Mouse (Mus musculus) lung, postnatal 0 days (tissue): Measurements from ENCODE around the gene Cep104. TPM values are rescaled to one million over a fixed set of nuclear protein-coding genes. Genes with fewer than 3 reads are reported as not detected.

Experiments
- ATAC-seq: fragments of 200-750 bp; cut with Nextera tagmentation; 2 replicates; pipeline ENCODE4 v1.8.0; 2017; ENCODE audit warnings: moderate library complexity
- DNase-seq: peaks from one replicate; pipeline ENCODE4 v3.0.0-alpha.2; 2016; ENCODE audit warnings: low spot score
- H3K27ac ChIP-seq: fragments of 300-500 bp; sonication (generic); 2 replicates; pipeline ENCODE4 v1.5.1; 2014; ENCODE audit warnings: antibody characterized with exemption, mild to moderate bottlenecking, low read length, mixed read lengths
- H3K27me3 ChIP-seq: fragments of 300-500 bp; sonication (generic); replicated peaks from 2 replicates; pipeline ENCODE4 v1.6.1; 2014; ENCODE audit warnings: low read length, mixed read lengths; ENCODE audit not compliant: insufficient read depth
- H3K36me3 ChIP-seq: fragments of 300-500 bp; sonication (generic); 2 replicates; pipeline ENCODE4 v1.6.1; 2014; ENCODE audit warnings: low read length, mixed read lengths; ENCODE audit not compliant: insufficient read depth
- H3K4me1 ChIP-seq: fragments of 300-500 bp; sonication (generic); 2 replicates; pipeline ENCODE4 v1.6.1; 2014; ENCODE audit warnings: antibody characterized with exemption, low read depth, low read length, mixed read lengths; ENCODE audit not compliant: insufficient read depth
- H3K4me2 ChIP-seq: fragments of 300-500 bp; sonication (generic); replicated peaks from 2 replicates; pipeline ENCODE4 v1.6.1; 2014; ENCODE audit warnings: low read depth, mild to moderate bottlenecking, low read length, moderate library complexity, mixed read lengths
- H3K4me3 ChIP-seq: fragments of 300-500 bp; sonication (generic); 2 replicates; pipeline ENCODE4 v1.5.1; 2014; ENCODE audit warnings: low read depth, low read length
- H3K9ac ChIP-seq: fragments of 300-500 bp; sonication (generic); replicated peaks from 2 replicates; pipeline ENCODE4 v1.6.1; 2014; ENCODE audit warnings: low read depth, mild to moderate bottlenecking
- H3K9me3 ChIP-seq: fragments of 300-500 bp; sonication (generic); 2 replicates; pipeline ENCODE4 v1.6.1; 2016; ENCODE audit warnings: low read length, mixed read lengths
- CTCF ChIP-seq: IDR thresholded peaks from 2 replicates; pipeline ENCODE4 v1.5.1; 2016; ENCODE audit warnings: antibody characterized with exemption, mild to moderate bottlenecking
- EP300 ChIP-seq: IDR thresholded peaks from 2 replicates; pipeline ENCODE4 v1.6.1; 2016; ENCODE audit warnings: antibody characterized with exemption, mild to moderate bottlenecking, control low read depth
- WGBS: fragments of 180-500 bp; shearing (Covaris S2); extraction: QIAGEN DNeasy Blood & Tissue Kit; methylation state at CpG from one replicate; pipeline ENCODE4 v1.1.7; 2014; 5-methylcytosine and 5-hydroxymethylcytosine counted together
- polyA plus RNA-seq: library from polyadenylated mRNA; unstranded; fragments of >200 nt; fragmentation: Nextera tagmentation; extraction: Ambion mirVana; gene quantifications from 2 replicates; pipeline ENCODE4 v1.2.1, GENCODE M21; 2015

Gene Cep104
- polyA plus RNA-seq, 1 experiment from 2014 or later, result 9.6 TPM

- WGBS, result 38% methylated on average over 4 of the region's 4 CpGs
These were observed 32.8 kb downstream of the Cep104 start for GRCm38 (mm10) chr4:154007759-154008158.

DNA sequence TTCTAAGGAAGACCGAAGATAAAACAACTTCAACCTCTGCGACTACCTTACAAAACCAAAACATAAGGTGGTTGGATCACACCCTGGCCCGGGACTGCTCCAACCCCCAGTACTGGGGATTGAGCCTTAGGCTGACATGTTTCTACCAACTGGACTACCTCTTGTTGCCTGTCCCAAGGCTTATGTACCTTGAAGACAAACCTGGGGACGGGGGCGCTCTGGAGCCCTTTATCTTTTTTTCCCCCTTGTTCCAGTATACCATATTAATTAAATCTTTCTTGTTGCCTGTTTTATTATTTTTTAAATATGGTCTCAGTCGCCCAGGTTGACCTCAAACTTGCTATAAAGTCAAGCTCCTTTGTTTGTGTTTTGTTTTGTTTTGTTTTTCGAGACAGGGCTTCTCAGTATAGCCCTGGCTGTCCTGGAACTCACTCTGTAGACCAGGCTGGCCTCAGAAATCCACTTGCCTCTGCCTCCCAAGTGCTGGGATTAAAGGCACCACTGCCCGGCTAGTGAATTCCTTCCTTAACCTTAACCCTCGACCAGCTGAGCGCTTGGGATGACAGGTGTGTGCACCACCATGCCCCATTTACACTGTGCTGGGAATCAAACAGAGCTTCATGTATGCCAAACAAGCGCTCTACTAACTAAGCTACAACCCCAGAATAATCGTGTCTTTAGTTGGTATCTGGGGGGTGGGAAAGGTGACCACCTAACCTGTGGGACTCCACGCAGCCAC is 36.1 kb downstream of the Cep104 start:
- DNase-seq (no peak), ATAC-seq (peak; percentile 27; the same call in 1 of the 2 replicates)
- H3K4me2 ChIP-seq, result peak overlapping the region; percentile 97
- H3K27ac ChIP-seq, result no peak overlapping the region; the same call in 1 of the 2 replicates
- H3K4me1 ChIP-seq, result peaks cover 9% of the 10 kb centered on the region; the same call in 1 of the 2 replicates
- no peaks in the 10 kb centered on the region for H3K9me3 ChIP-seq
- peak overlapping the region; percentile 35; the same call in 1 of the 2 replicates for H3K9ac ChIP-seq
- peak overlapping the region; percentile 97 for H3K4me3 ChIP-seq
- no peaks in the 10 kb centered on the region for H3K27me3 ChIP-seq
- H3K36me3 ChIP-seq, result peaks cover 5% of the 10 kb centered on the region; the same call in 1 of the 2 replicates
- WGBS, result 25% methylated on average over 13 of the region's 13 CpGs
- TF ChIP-seq EP300 (no peak), CTCF (no peak)

More at GRCm38 (mm10) chr4:154007759-154008158, 32.8 kb downstream of the Cep104 start:
- Histone ChIP-seq H3K4me2 (no peak overlapping the region), H3K9me3 (no peaks in the 10 kb centered on the region), H3K4me3 (no peak overlapping the region), H3K27ac (peak overlapping the region; percentile 59), H3K4me1 (peaks cover 7% of the 10 kb centered on the region; the same call in 1 of the 2 replicates), H3K9ac (no peak overlapping the region), H3K36me3 (0 out of 2 replicates have a peak, but pooled peaks cover 4% of the 10 kb centered on the region), H3K27me3 (no peaks in the 10 kb centered on the region)
- TF ChIP-seq CTCF (no peak), EP300 (no peak)
- DNase-seq (peak; percentile 75), ATAC-seq (peak; percentile 68)

DNA sequence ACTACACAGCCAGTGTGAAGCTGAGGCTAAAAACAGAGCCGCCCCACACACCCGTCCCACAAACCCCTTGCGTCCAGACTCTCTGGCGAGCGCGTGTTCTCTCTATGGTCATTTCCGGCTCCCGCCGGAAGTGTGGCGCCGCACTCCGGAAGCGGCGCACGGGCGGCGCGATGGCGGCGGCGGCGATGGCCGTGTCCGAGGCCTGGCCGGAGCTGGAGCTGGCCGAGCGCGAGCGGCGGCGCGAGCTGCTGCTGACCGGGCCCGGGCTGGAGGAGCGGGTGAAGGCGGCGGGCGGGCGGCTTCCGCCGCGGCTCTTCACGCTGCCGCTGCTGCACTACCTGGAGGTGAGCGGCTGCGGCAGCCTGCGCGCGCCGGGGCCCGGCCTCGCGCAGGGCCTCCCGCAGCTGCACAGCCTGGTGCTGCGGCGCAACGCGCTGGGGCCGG is 36.7 kb downstream of the Cep104 start, which contains the start of gene Lrrc47:
Gene Lrrc47 (plus strand): TSS at position 86 of the 444 bp plus-strand sequence.
- H3K9me3 ChIP-seq, result no peaks in the 10 kb centered on the region
- ATAC-seq (peak; percentile 95), DNase-seq (peak; percentile 93)
- H3K36me3 ChIP-seq, result peaks cover 5% of the 10 kb centered on the region; the same call in 1 of the 2 replicates
- peak within 1 kb of the TSS; percentile 97 for H3K4me3 ChIP-seq
- 0% methylated on average over 41 of the region's 59 CpGs for WGBS
- peak within 1 kb of the TSS; percentile 92 for H3K9ac ChIP-seq
- peaks cover 9% of the 10 kb centered on the region; the same call in 1 of the 2 replicates for H3K4me1 ChIP-seq
- no peak for TF ChIP-seq EP300
- no peak for TF ChIP-seq CTCF
- H3K27me3 ChIP-seq, result no peaks in the 10 kb centered on the region
- peak within 1 kb of the TSS; percentile 58 for H3K27ac ChIP-seq
- H3K4me2 ChIP-seq, result peak within 1 kb of the TSS; percentile 97

DNA sequence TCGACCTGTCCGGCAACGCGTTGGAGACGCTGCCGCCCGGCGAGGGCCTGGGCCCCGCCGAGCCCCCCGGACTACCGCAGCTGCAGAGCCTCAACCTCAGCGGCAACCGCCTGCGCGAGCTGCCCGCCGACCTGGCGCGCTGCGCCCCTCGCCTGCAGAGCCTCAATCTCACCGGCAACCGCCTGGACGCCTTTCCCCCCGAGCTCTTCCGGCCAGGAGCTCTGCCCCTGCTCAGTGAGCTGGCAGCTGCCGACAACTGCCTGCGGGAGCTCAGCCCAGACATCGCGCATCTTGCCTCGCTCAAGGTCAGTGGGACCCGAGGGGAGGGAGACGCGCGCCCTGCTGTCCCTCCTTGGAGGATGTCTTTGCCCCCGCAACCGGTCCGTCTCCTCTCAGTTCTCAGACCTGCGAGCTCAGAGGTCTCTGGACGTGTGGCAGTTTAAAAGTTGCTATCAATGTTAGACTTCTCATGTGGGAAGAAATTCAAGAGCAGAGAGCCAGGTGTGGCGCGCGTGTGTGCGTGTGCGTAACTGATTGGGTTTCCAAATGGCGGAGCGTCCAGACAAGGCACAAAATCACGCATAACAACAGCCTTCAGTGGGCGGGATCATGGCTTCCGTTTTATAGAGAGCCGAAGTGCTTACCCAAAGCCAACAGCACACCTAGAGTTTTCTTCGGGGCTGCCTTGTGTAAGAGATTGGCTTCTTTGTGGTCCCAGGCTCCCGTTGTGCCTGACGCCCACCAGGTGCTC is 37.3 kb downstream of the Cep104 start:
- ATAC-seq, result no peak
- Histone ChIP-seq H3K4me1 (peaks cover 9% of the 10 kb centered on the region; the same call in 1 of the 2 replicates), H3K4me2 (peak overlapping the region; percentile 97), H3K9ac (peak overlapping the region; percentile 92), H3K4me3 (peak overlapping the region; percentile 97), H3K27ac (peak overlapping the region; percentile 58), H3K36me3 (peaks cover 7% of the 10 kb centered on the region; the same call in 1 of the 2 replicates), H3K27me3 (no peaks in the 10 kb centered on the region), H3K9me3 (no peaks in the 10 kb centered on the region)
- TF ChIP-seq CTCF (no peak), EP300 (no peak)
- DNase-seq, result no peak
- under 1% methylated on average over 39 of the region's 55 CpGs for WGBS

- 89% methylated on average over 11 of the region's 11 CpGs for WGBS
- DNase-seq, result no peak
- Histone ChIP-seq H3K4me3 (no peak overlapping the region), H3K27me3 (no peaks in the 10 kb centered on the region), H3K36me3 (peaks cover 21% of the 10 kb centered on the region; the same call in 1 of the 2 replicates), H3K4me2 (no peak overlapping the region), H3K27ac (no peak overlapping the region), H3K9ac (no peak overlapping the region), H3K4me1 (peaks cover 9% of the 10 kb centered on the region; the same call in 1 of the 2 replicates), H3K9me3 (no peaks in the 10 kb centered on the region)
- TF ChIP-seq EP300 (no peak), CTCF (no peak)
- no peak for ATAC-seq
These were observed 40.5 kb downstream of the Cep104 start for GRCm38 (mm10) chr4:154015476-154015875.

GRCm38 (mm10) chr4:154019571-154019970 is 44.6 kb downstream of the Cep104 start:
- Histone ChIP-seq H3K4me1 (peaks cover 9% of the 10 kb centered on the region), H3K4me3 (no peak overlapping the region), H3K4me2 (no peak overlapping the region), H3K27ac (no peak overlapping the region), H3K36me3 (peaks cover 34% of the 10 kb centered on the region; the same call in 1 of the 2 replicates), H3K9me3 (no peaks in the 10 kb centered on the region), H3K27me3 (no peaks in the 10 kb centered on the region), H3K9ac (no peak overlapping the region)
- WGBS, result 65% methylated on average over 7 of the region's 7 CpGs
- ATAC-seq (no peak), DNase-seq (peak; percentile 52)
- TF ChIP-seq EP300 (no peak), CTCF (peak; percentile 76)
